Mouse (Mus musculus): ENCODE data around the gene Sectm1b. TPM values are rescaled to one million over a fixed set of nuclear protein-coding genes. Genes with fewer than 3 reads are reported as not detected.
A peak's percentile ranks its signal among the peaks of the same experiment; 100 is the strongest.
"Not testable (repeated sequence)": the region's sequence is repeated elsewhere in the genome, so short reads cannot be mapped to it uniquely, and the experiment has no call there.

Gene Sectm1b
- polyA plus RNA-seq, 1 experiment from 2014 or later: not detected

DNA sequence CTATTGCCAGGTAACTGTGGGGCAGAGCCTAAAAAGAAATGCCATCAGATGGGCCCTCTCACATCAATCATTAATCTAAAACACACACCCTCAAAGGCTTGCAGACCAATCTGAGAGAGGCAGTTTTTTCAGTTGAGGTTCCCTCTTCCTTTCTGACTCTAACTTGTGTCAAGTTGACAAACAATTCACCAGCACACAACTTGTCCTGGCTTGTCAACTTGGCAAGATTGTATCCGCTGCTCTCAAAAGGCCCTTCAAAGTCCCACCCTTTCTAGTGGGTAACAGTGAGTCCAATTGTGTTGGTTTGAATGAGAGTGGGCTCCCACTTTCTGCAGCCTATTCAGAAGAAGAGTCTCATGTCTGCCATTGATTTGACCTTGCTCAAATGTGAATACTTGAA lies 18.1 kb downstream of the Sectm1b start:
- Histone ChIP-seq H3K4me1 (replicated peaks) (no peaks in the 10 kb centered on the region), H3K27me3 (0 out of 2 replicates have a peak, but pooled peaks cover 8% of the 10 kb centered on the region), H3K27ac (no peak overlapping the region), H3K9me3 (no peaks in the 10 kb centered on the region), H3K4me3 (replicated peaks) (no peak overlapping the region), H3K4me2 (replicated peaks) (no peak overlapping the region), H3K9ac (replicated peaks) (no peak overlapping the region), H3K36me3 (no peaks in the 10 kb centered on the region)
- ATAC-seq: no peak
- WGBS: 45% methylated on average over 1 of the region's 1 CpGs

DNA sequence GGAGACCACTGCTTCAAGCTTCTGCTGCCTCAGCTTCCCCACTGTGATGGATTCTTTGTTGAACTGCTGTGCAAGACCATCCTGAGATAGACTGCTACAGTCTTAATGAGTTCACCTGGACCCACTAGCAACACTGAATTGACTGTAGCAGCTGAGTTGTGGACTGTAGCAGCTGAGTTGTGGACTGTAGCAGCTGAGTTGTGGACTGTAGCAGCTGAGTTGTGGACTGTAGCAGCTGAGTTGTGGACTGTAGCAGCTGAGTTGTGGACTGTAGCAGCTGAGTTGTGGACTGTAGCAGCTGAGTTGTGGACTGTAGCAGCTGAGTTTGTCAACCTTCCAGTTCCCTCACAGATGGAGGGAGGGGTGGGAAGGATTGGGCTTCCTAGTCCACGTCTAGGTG lies 20.3 kb downstream of the Sectm1b start:
- not testable (repeated sequence) for H3K9me3 ChIP-seq; H3K27ac ChIP-seq; ATAC-seq; H3K9ac ChIP-seq (replicated peaks); H3K4me1 ChIP-seq (replicated peaks); H3K4me3 ChIP-seq (replicated peaks); H3K27me3 ChIP-seq; H3K36me3 ChIP-seq; H3K4me2 ChIP-seq (replicated peaks)
- WGBS: 50% methylated on average over 1 of the region's 1 CpGs

DNA sequence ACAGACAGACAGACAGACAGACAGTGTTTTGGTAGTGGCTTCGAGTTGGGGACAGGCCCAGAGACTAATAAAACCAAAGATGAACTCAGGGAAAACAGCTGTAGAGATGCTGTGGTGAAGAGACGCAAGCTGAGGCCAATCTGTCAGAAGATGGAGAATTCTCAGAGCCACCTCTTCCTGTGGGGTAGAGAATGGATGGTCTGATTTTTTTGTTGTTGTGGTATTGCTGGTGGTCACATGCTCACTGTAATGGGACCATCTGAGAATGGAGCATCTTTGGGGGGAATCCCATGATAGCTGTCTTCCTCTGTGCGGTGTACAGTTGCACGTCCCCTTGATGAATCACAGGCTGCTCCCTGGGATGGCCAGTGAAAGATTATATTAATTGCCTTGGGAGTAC lies 20.9 kb downstream of the Sectm1b start:
- Histone ChIP-seq H3K36me3 (no peaks in the 10 kb centered on the region), H3K9me3 (no peaks in the 10 kb centered on the region), H3K4me1 (replicated peaks) (no peaks in the 10 kb centered on the region), H3K4me3 (replicated peaks) (no peak overlapping the region), H3K9ac (replicated peaks) (no peak overlapping the region), H3K4me2 (replicated peaks) (no peak overlapping the region), H3K27ac (no peak overlapping the region), H3K27me3 (0 out of 2 replicates have a peak, but pooled peaks cover 8% of the 10 kb centered on the region)
- WGBS: 81% methylated on average over 4 of the region's 4 CpGs
- ATAC-seq: no peak

DNA sequence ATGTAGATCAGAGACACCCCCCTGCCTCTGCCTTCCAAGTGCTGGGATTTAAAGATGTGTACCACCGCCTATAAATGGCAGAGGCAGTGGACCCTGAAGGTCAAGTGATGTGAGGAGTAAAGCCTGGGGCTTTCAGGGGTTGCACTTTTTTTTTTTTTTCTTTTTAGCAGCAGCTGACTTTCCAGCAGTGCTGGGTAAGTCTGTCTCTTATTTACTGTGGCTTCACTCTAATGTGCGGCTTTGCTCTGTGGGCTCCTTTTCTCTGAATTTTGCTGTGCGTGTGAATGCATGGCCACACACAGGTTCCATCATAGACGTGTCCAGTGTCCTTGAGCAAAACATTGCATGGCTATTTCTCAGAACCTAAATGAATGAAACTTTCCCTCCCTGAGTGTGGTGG lies 21.7 kb downstream of the Sectm1b start:
- H3K4me3 ChIP-seq (replicated peaks): no peak overlapping the region
- H3K9ac ChIP-seq (replicated peaks): no peak overlapping the region
- 64% methylated on average over 4 of the region's 4 CpGs for WGBS
- H3K27me3 ChIP-seq: 0 out of 2 replicates have a peak, but pooled peaks cover 8% of the 10 kb centered on the region
- H3K4me2 ChIP-seq (replicated peaks): no peak overlapping the region
- H3K9me3 ChIP-seq: no peaks in the 10 kb centered on the region
- H3K4me1 ChIP-seq (replicated peaks): no peaks in the 10 kb centered on the region
- H3K36me3 ChIP-seq: no peaks in the 10 kb centered on the region
- no peak overlapping the region for H3K27ac ChIP-seq
- no peak for ATAC-seq

DNA sequence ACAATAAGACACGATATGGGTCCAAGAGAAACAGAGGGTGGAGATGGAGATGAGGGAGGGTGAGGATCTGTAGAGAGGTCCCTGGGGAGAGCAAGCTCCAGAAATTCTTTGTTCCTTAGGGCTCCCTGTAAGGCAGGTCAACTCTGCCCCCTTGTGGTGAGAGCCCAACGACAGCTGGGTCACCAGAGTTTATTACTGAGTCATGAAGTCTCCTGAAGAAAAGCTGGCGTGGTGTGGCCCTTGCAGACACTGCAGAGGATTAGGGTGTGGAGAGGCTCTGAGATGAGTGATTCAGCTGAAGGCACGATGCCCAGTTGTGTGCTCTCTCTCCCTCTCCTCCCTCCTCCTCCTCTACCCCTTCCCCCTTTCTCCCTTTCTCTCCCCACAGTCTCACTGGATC lies 22.2 kb downstream of the Sectm1b start:
- 0 out of 2 replicates have a peak, but pooled peaks cover 8% of the 10 kb centered on the region for H3K27me3 ChIP-seq
- no peaks in the 10 kb centered on the region for H3K9me3 ChIP-seq
- H3K9ac ChIP-seq (replicated peaks): no peak overlapping the region
- H3K4me1 ChIP-seq (replicated peaks): no peaks in the 10 kb centered on the region
- no peak overlapping the region for H3K4me2 ChIP-seq (replicated peaks)
- ATAC-seq: no peak
- no peak overlapping the region for H3K4me3 ChIP-seq (replicated peaks)
- WGBS: 5% methylated on average over 4 of the region's 4 CpGs
- no peaks in the 10 kb centered on the region for H3K36me3 ChIP-seq
- no peak overlapping the region for H3K27ac ChIP-seq

DNA sequence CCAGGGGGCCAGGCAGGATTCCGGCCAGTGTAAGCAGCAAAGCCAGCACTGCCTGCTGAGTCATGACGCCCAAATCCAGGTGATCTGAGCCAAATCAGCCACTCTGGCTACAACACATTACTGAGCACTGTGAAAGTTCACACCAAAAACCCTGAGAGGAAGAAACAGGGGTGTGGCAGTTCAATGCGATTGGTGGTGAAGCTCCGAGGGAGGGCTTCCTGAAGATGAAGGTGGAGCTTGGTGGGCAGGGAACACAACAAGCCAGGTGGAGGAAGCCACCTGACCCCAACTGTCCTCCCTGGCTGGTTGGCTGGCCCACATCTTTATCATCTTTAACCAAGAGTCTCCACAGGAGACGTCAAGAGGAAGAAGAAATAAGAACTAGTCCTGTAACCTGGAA lies 24.1 kb downstream of the Sectm1b start, which contains the start of gene Cd7:
Gene Cd7 (minus strand): TSS at position 117 of the 400 bp plus-strand sequence.
- no peak within 1 kb of the TSS for H3K4me2 ChIP-seq (replicated peaks)
- no peaks in the 10 kb centered on the region for H3K9me3 ChIP-seq
- 0 out of 2 replicates have a peak, but pooled peaks cover 8% of the 10 kb centered on the region for H3K27me3 ChIP-seq
- no peaks in the 10 kb centered on the region for H3K36me3 ChIP-seq
- 73% methylated on average over 5 of the region's 5 CpGs for WGBS
- H3K9ac ChIP-seq (replicated peaks): no peak within 1 kb of the TSS
- H3K4me3 ChIP-seq (replicated peaks): no peak within 1 kb of the TSS
- H3K4me1 ChIP-seq (replicated peaks): no peaks in the 10 kb centered on the region
- no peak for ATAC-seq
- H3K27ac ChIP-seq: no peak within 1 kb of the TSS

DNA sequence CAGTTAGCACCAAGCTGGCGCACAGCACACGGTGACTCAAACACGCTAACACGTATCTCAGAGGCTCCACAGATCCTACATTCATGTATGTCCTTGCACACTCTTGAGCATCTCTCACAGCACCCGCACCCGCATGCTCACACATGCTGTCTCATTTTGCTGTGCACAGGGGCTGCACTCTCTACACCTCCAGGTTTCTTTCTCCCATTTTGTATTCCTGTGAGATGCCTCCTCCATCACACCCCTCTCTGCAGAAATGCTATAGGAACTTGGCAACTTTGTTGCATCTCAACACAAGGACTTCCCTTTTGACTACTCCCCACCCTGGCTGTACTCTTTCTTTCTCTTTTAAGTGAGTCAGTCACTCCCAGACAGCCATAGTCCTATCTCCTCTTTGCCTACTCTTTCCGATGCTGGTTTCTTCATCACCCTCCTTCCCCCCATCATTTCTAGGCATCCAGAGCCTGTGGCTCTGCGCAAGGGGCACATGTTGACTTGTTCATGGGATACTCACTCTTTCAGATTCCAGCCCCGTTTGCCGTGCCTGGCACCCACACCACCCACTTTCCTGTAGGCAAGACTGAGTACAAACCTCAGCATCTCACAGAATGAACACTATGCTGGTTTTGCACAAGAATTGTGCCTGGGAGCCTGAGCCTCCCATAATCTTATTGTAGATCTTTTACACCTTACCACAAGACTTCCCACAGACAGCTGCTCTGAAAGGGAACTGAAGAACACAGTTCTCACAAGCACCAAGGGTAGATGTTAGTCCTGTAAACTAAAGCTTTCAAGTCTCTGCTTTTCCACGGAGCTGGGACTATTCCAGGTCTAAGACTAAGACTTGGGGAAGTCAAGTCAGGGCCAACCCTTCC lies 24.8 kb downstream of the Sectm1b start:
- Histone ChIP-seq H3K27me3 (0 out of 2 replicates have a peak, but pooled peaks cover 4% of the 10 kb centered on the region), H3K4me2 (replicated peaks) (no peak overlapping the region), H3K36me3 (no peaks in the 10 kb centered on the region), H3K27ac (no peak overlapping the region), H3K4me3 (replicated peaks) (no peak overlapping the region), H3K9me3 (no peaks in the 10 kb centered on the region), H3K9ac (replicated peaks) (no peak overlapping the region), H3K4me1 (replicated peaks) (no peaks in the 10 kb centered on the region)
- WGBS: 92% methylated on average over 11 of the region's 11 CpGs
- no peak for ATAC-seq

DNA sequence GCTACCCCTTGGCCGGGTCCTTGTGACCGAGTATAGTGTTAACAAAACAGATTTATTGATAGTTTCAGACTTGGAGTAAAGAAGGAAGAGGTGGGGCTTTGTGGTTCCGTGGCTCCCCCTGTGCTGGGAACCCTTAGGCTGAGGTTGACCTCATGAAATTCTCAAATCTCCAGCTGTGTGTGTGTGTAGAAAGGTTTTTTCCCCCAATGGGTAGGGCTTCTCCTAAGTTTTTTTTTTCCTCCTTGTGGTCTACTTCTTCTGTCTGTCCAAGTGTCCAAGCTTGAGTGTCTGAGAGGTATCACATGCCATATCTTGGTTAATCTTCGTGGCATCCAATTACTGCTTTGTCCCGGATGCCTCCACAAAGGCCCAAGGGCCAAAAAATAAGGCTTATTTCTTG lies 30.3 kb downstream of the Sectm1b start:
- Histone ChIP-seq H3K27ac (no peak overlapping the region), H3K9me3 (no peaks in the 10 kb centered on the region), H3K36me3 (no peaks in the 10 kb centered on the region), H3K9ac (replicated peaks) (no peak overlapping the region), H3K27me3 (no peaks in the 10 kb centered on the region), H3K4me2 (replicated peaks) (no peak overlapping the region), H3K4me1 (replicated peaks) (no peaks in the 10 kb centered on the region), H3K4me3 (replicated peaks) (no peak overlapping the region)
- no peak for ATAC-seq
- WGBS: 92% methylated on average over 5 of the region's 5 CpGs

DNA sequence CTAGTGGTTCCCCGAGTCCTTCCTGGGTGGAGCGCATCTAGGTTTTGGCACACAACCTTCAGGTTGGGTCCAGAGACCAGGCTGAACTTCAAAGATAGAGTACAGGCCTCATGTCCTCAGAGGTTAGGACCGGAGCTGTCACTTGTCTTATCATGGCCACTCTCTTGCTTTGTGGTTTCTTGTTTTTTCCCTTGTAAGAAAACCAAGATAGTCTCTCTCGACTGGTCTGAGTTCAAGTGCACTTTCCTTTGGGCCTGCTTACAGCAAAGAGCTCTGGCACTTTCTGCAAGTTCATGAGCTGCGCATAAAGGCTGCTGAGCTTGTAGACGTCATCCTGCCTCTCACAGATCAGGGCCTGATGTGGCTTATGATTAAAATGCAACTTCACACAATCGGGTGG lies 36.1 kb downstream of the Sectm1b start:
- Histone ChIP-seq H3K27me3 (no peaks in the 10 kb centered on the region), H3K9ac (replicated peaks) (no peak overlapping the region), H3K4me1 (replicated peaks) (no peaks in the 10 kb centered on the region), H3K9me3 (no peaks in the 10 kb centered on the region), H3K36me3 (no peaks in the 10 kb centered on the region), H3K4me3 (replicated peaks) (no peak overlapping the region), H3K4me2 (replicated peaks) (no peak overlapping the region), H3K27ac (no peak overlapping the region)
- WGBS: 87% methylated on average over 7 of the region's 7 CpGs
- ATAC-seq: no peak

DNA sequence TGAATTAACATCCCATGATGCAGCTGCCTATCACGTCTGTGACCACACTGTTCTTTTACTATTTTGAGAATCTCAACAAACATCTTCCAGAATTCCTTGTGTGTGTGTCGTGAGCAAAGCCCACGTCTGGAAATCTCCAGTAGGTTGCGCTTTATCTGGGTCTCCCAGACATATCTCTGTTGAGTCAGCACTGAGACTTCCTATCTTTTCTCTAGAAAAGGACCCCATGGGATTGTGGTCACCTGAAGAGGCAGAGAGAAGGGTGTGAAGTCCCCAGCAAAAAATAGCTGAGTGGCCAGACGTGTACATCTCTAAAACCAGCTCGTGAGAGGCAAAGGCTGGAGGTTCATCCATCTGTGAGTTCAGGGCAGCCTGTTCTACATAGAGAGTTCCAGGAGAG lies 39.2 kb downstream of the Sectm1b start:
- Histone ChIP-seq H3K36me3 (no peaks in the 10 kb centered on the region), H3K4me2 (replicated peaks) (no peak overlapping the region), H3K4me1 (replicated peaks) (no peaks in the 10 kb centered on the region), H3K27ac (no peak overlapping the region), H3K9me3 (no peaks in the 10 kb centered on the region), H3K9ac (replicated peaks) (no peak overlapping the region), H3K27me3 (no peaks in the 10 kb centered on the region), H3K4me3 (replicated peaks) (no peak overlapping the region)
- no peak for ATAC-seq
- WGBS: 74% methylated on average over 6 of the region's 6 CpGs

DNA sequence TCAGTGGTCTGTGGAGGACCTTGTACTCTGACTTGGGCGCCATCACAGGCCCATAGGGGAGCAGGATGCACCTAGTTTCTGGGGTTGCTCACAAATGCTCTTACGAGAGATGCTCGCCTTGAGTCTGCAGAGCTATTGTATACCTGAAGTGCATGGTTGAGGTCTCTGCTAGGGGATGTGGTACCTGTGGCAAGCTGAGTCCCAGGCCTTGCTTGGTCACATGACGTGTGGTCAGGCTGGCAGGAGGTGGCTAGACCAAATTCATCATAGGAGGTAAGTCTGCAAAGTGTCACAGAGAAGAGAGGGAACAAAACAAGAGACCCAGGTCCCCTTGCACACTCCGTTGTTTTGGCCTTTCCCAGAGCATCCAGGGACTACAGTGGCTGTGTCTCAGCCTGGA lies 43.9 kb downstream of the Sectm1b start:
- ATAC-seq: no peak
- Histone ChIP-seq H3K27ac (no peak overlapping the region), H3K36me3 (no peaks in the 10 kb centered on the region), H3K4me3 (replicated peaks) (no peak overlapping the region), H3K9me3 (no peaks in the 10 kb centered on the region), H3K4me1 (replicated peaks) (no peaks in the 10 kb centered on the region), H3K4me2 (replicated peaks) (no peak overlapping the region), H3K27me3 (no peaks in the 10 kb centered on the region), H3K9ac (replicated peaks) (no peak overlapping the region)
- WGBS: 85% methylated on average over 5 of the region's 5 CpGs

DNA sequence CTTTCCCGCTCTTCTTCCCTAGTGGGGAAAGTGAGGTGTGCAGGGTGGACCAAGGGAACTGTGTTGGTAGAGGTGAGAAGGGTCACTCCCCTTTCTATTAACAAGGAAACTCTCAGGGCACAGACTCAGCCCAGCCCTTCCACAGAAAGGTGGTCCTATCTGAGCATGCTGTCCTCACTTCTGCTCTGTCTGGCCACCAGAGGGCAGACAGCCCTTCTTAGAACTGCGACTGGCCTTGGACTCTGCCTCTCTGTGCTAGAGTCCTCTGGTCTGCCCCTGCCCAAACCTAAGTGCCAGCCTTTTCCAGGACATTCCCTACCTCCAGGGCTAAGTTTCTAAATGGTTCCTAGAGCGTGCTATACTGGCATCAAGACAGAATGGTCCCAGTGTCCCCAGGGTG lies 45.7 kb downstream of the Sectm1b start:
- peak; percentile 70; the same call in 1 of the 2 replicates for ATAC-seq
- Histone ChIP-seq H3K9ac (replicated peaks) (no peak overlapping the region), H3K4me1 (replicated peaks) (no peaks in the 10 kb centered on the region), H3K4me2 (replicated peaks) (no peak overlapping the region), H3K27ac (no peak overlapping the region), H3K36me3 (no peaks in the 10 kb centered on the region), H3K9me3 (no peaks in the 10 kb centered on the region), H3K4me3 (replicated peaks) (no peak overlapping the region), H3K27me3 (no peaks in the 10 kb centered on the region)
- 43% methylated on average over 3 of the region's 3 CpGs for WGBS

DNA sequence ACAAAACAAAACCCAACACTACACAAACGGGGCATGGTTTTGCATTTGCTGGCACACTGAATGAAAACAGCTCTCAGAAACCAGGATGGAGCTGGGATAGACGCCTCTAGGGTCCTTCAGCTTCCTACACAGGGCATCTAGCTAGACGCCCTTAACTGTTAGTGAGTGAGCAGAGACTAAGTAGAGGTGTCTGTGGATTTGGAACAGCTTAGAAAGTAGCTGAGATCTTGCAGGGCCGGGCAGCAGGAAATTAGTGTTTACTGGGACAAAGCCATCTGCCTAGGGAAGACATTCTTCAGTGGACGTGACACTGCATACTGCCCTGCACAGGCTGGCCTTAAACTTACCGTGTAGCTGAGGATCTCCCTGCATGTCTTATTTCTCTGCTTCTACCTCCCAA lies 47.9 kb downstream of the Sectm1b start:
- no peaks in the 10 kb centered on the region for H3K9me3 ChIP-seq
- H3K9ac ChIP-seq (replicated peaks): no peak overlapping the region
- no peak for ATAC-seq
- WGBS: 76% methylated on average over 6 of the region's 6 CpGs
- no peaks in the 10 kb centered on the region for H3K4me1 ChIP-seq (replicated peaks)
- no peaks in the 10 kb centered on the region for H3K27me3 ChIP-seq
- H3K27ac ChIP-seq: no peak overlapping the region
- H3K36me3 ChIP-seq: no peaks in the 10 kb centered on the region
- H3K4me2 ChIP-seq (replicated peaks): no peak overlapping the region
- no peak overlapping the region for H3K4me3 ChIP-seq (replicated peaks)

Data from midbrain, embryonic 13.5 days (tissue).